ENCODE assay signal across 27 mouse cellular contexts in genomic region chr17:63207714-63208113, GRCm38 (mm10).
DNase-seq lines count a peak whose midpoint lies in the region; ATAC-seq lines count a peak whose summit lies in the region.
"Had no signal": no experiment of that assay in that cellular context is flagged by ENCODE, and none has a peak within 500 bp of the region (broad histone marks: within the 10 kb centered on the region; RNA-seq: fewer than 3 reads in every experiment).

No protein-coding gene starts in this region.

- H3K4me1 ChIP-seq in heart, embryonic 10.5 days: peaks cover 10% of the 10 kb centered on the region
- peaks cover 7% of the 10 kb centered on the region for H3K4me1 ChIP-seq in lung, embryonic 16.5 days (replicated peaks; ENCODE audit: control insufficient read depth, insufficient read depth, low read length)
- H3K4me1 ChIP-seq: hindbrain, embryonic 12.5 days had no signal

- H3K9ac ChIP-seq in lung, embryonic 16.5 days (ENCODE audit: low read length): no peak overlapping the region
- H3K9ac ChIP-seq: embryonic facial prominence, embryonic 13.5 days; forebrain, embryonic 12.5 days; forebrain, embryonic 15.5 days; hindbrain, embryonic 12.5 days; hindbrain, embryonic 15.5 days had no signal

- H3K4me3 ChIP-seq in heart, embryonic 10.5 days: no peak overlapping the region
- H3K4me3 ChIP-seq in lung, embryonic 16.5 days (ENCODE audit: low read length): no peak overlapping the region
- H3K4me3 ChIP-seq: embryonic facial prominence, embryonic 10.5 days; embryonic facial prominence, embryonic 13.5 days; erythroblast, embryonic 14.5 days; forebrain, embryonic 12.5 days; forebrain, embryonic 15.5 days; heart, adult 2 months; hindbrain, embryonic 12.5 days; hindbrain, embryonic 15.5 days had no signal

- H3K9me3 ChIP-seq in heart, embryonic 10.5 days: peaks cover 3% of the 10 kb centered on the region; the same call in 1 of the 2 replicates
- no peaks in the 10 kb centered on the region for H3K9me3 ChIP-seq in lung, embryonic 16.5 days (ENCODE audit: control insufficient read depth, low read length)
- H3K9me3 ChIP-seq: embryonic facial prominence, embryonic 10.5 days; embryonic facial prominence, embryonic 13.5 days; forebrain, embryonic 12.5 days; forebrain, embryonic 15.5 days; G1E; hindbrain, embryonic 12.5 days; hindbrain, embryonic 15.5 days had no signal

- no peaks in the 10 kb centered on the region for H3K27me3 ChIP-seq in heart, embryonic 10.5 days (ENCODE audit: insufficient read depth, poor library complexity, severe bottlenecking)
- no peaks in the 10 kb centered on the region for H3K27me3 ChIP-seq in lung, embryonic 16.5 days (ENCODE audit: control insufficient read depth, insufficient read depth, low read depth, low read length)
- H3K27me3 ChIP-seq: CH12.LX; embryonic facial prominence, embryonic 13.5 days; forebrain, embryonic 12.5 days; forebrain, embryonic 15.5 days; hindbrain, embryonic 12.5 days; hindbrain, embryonic 15.5 days; Patski had no signal

- no peak overlapping the region for H3K27ac ChIP-seq in heart, embryonic 10.5 days
- H3K27ac ChIP-seq in lung, embryonic 16.5 days (ENCODE audit: low read length): no peak overlapping the region
- H3K27ac ChIP-seq: embryonic facial prominence, embryonic 10.5 days; embryonic facial prominence, embryonic 13.5 days; forebrain, embryonic 12.5 days; forebrain, embryonic 15.5 days; heart, adult 2 months; hindbrain, embryonic 12.5 days; hindbrain, embryonic 15.5 days had no signal

- DNase-seq in heart, adult 11 months: peak; percentile 56
- DNase-seq in heart, embryonic 10.5 days (ENCODE audit: low spot score): no peak
- DNase-seq in lung, postnatal 4 days: no peak
- DNase-seq in lung, postnatal 25 days (ENCODE audit: low spot score): peak; percentile 7
- DNase-seq in right cerebral cortex, adult 2 months (ENCODE audit: low spot score in 2 of 2): no peak
- DNase-seq: adrenal gland, postnatal 10 days; adrenal gland, postnatal 36 days; B cell, adult 2 months; cerebellum, adult 11 months; cerebellum, adult 2 months; cerebellum, adult 9-11 months; cerebellum, postnatal 36 days; embryo, embryonic 11 days; gastrocnemius, postnatal 25 days; heart, adult 2 months had no signal

- no peak overlapping the region for H3K4me2 ChIP-seq in lung, embryonic 16.5 days (ENCODE audit: low read depth, low read length)
- H3K4me2 ChIP-seq: embryonic facial prominence, embryonic 13.5 days; forebrain, embryonic 12.5 days; forebrain, embryonic 15.5 days; heart, embryonic 11.5 days; hindbrain, embryonic 12.5 days; hindbrain, embryonic 15.5 days had no signal

- peak; percentile 26 for ATAC-seq in lung, embryonic 16.5 days (ENCODE audit: low read depth)
- ATAC-seq: forebrain, embryonic 15.5 days; Patski had no signal

- 87% methylated on average over 9 of the region's 9 CpGs for WGBS in heart, embryonic 10.5 days
- 68% methylated on average over 9 of the region's 9 CpGs for WGBS in lung, embryonic 16.5 days

- 0 out of 2 replicates have a peak, but pooled peaks cover 3% of the 10 kb centered on the region for H3K36me3 ChIP-seq in heart, embryonic 10.5 days
- no peaks in the 10 kb centered on the region for H3K36me3 ChIP-seq in lung, embryonic 16.5 days (ENCODE audit: control insufficient read depth, insufficient read depth, low read length)
- H3K36me3 ChIP-seq: embryonic facial prominence, embryonic 10.5 days; embryonic facial prominence, embryonic 13.5 days; forebrain, embryonic 12.5 days; forebrain, embryonic 15.5 days; hindbrain, embryonic 12.5 days; hindbrain, embryonic 15.5 days had no signal

Comparison
In these comparisons a context has a peak if more than half of its experiments do, and no peak if none do; other contexts are left out.
1. DNase-seq: peak in heart, adult 11 months (single experiment) and lung, postnatal 25 days (single experiment); none in heart, embryonic 10.5 days (single experiment), lung, postnatal 4 days (0 of 2) and right cerebral cortex, adult 2 months (0 of 2).